Mouse (Mus musculus): Measurements from ENCODE around the gene Vkorc1l1. TPM values are rescaled to one million over a fixed set of nuclear protein-coding genes. Genes with fewer than 3 reads are reported as not detected.
"Not testable (repeated sequence)": the region's sequence is repeated elsewhere in the genome, so short reads cannot be mapped to it uniquely, and the experiment has no call there.

The Vkorc1l1 gene
- total RNA-seq (2021): 10 to 100 TPM; 43.9 to 48.6 TPM
- long read RNA-seq, experiment 1, full-length matches to known transcripts: 59 of 71 reads
- long read RNA-seq, experiment 1, partial matches to known transcripts: 2 of 71 reads
- long read RNA-seq, experiment 1, other reads (novel, unspliced or antisense): 10 of 71 reads
- long read RNA-seq, experiment 2, full-length matches to known transcripts: 38 of 42 reads
- long read RNA-seq, experiment 2, partial matches to known transcripts: 0 of 42 reads
- long read RNA-seq, experiment 2, other reads (novel, unspliced or antisense): 4 of 42 reads

DNA sequence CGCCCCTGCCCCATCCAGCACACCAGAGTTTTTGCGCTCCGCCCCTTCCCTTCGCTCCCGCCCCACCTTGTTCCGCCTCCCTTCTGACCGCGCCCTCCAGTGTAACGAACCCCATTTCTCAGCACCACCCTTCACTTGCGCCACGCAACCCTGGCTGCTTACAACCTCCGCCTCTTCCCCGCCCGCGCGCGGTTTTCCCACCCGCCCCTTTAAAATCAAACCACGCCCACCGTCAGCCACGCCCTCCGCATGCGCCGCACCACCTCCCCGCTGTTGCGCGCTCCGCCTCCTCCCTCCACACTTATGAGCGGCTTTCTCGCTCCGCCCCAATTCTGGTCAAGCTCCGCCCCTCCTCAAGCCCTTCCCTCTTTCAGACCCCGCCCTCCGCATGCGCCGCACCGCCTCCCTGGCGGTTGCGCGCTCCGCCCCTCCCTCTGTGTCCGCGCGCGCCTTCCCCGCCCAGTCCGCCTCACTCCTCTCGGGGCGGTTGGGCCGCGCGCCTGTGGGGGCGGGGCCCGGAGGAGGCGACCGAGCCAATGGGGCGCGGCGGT is at the start of gene Vkorc1l1:
Gene Vkorc1l1, plus strand, starts transcription at position 476 of the 551 bp plus-strand sequence.
- DNase-seq (ENCODE audit: extremely low spot score in 1 of 2, low spot score in 2 of 2): peak; percentile 96 to 97
- TF ChIP-seq CTCF (IDR thresholded peaks at IDR 0.05): no peak
- Histone ChIP-seq H3K4me3 (peak within 1 kb of the TSS; percentile 80), H3K27ac (peak within 1 kb of the TSS; percentile 66)
- intact Hi-C loops (cut with DNase I): loop anchor here (5.0 kb wide), 1 partner anchor 34 kb away; the partner anchor contains the start of gene Nupr1l

DNA sequence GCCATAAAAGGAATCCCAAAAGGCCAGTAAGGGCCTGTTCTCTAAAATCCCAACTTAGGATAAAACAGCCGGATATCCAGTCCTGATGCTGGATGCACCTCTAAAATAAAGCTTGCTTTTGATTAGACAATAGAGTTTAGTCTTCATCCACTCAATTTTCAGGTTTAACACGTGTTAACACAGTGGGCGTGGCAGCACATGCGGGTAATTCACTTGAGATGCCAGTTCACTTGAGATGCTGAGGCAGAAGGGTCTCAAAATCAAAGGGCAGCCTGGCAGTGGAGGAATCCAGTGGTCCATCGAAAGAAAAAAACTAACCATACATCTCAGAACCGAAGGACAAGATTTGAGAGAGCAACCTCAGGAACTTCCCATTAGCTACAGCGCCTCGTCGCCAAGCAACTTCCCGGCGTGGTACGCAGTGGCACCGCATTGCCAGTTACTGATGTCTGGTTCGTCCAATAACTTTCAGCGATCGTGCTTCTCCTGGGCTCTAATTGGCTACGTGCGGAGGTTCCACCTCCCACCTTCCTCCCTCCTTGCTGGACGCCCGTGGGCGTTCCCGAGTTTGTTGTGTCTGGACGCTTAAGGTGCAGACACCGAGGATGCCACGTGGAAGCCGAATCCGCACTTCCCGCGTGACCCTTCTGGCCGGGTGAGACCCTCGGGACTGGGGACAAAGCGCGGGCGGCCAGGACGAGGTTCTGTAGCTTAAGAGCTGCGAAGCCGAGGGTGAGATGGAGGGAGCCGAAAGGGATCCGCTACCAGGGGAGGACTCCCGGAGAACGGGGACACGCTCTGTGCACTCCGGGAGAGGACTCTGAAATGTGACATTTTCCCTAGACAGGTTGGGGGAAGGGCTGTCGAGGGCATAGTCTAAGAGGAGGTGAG is 46.3 kb upstream of the Vkorc1l1 start, which contains the start of gene Zbed5:
Gene Zbed5, plus strand, starts transcription at position 526 of the 891 bp plus-strand sequence.
- TF ChIP-seq CTCF (IDR thresholded peaks at IDR 0.05): no peak
- H3K4me3 ChIP-seq: peak within 1 kb of the TSS; percentile 77
- DNase-seq (ENCODE audit: extremely low spot score in 1 of 2, low spot score in 2 of 2): peak; percentile 82 to 89
- no peak within 1 kb of the TSS for H3K27ac ChIP-seq
- intact Hi-C loops (cut with DNase I): no loop called here

DNA sequence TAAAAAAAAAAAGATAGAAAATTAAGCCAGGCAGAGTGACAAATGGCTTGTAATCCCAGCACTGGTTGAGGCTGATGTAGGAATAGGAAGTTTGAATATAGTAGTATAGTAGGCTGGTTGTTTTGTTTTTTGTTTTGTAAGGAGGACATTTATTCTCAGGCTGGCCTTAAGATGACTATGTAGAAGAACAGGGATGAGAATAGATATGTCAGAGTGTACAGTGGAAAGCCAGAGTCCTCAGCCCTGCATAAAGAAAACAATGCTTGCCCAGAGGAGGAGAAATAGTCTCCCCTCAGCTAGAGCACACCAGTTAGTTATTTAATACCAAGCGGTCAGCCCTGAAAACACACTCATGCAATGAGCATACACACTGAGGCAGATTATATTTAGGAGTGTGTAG is 43.3 kb upstream of the Vkorc1l1 start, which contains the start of gene Phkg1:
Gene Phkg1, minus strand, starts transcription at position 101 of the 400 bp plus-strand sequence.
- DNase-seq (ENCODE audit: extremely low spot score in 1 of 2, low spot score in 2 of 2): no peak
- TF ChIP-seq CTCF (IDR thresholded peaks at IDR 0.05): no peak
- Histone ChIP-seq H3K27ac (no peak within 1 kb of the TSS), H3K4me3 (no peak within 1 kb of the TSS)
- intact Hi-C loops (cut with DNase I): no loop called here

DNA sequence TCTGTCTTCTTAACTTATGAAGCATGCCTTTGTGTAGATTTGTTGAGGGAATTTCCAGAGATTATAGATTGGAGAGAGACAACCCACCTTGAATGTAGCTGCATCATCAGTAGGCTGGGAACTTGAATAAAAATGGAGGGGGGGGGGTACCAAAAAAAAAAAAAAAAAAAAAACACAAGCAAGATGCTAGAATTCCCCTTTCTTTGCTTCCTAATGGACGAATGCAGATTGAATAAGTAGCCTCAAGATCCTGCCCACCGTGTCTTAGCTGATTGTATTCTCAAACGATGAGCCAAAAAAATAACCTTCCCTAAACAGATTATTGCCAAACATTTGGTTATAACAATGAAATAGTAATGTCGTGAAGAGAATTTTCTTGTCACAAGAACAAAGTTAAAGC is 34.0 kb upstream of the Vkorc1l1 start:
- no peak for DNase-seq (ENCODE audit: extremely low spot score in 1 of 2, low spot score in 2 of 2)
- Histone ChIP-seq H3K4me3 (peak overlapping the region; percentile 85), H3K27ac (no peak overlapping the region)
- no peak for TF ChIP-seq CTCF (IDR thresholded peaks at IDR 0.05)
- intact Hi-C loops (cut with DNase I): loop anchor here (5.0 kb wide), 1 partner anchor 35 kb away; the partner anchor contains the start of gene Vkorc1l1

GRCm38 (mm10) chr5:129908242-129908965 is 33.4 kb upstream of the Vkorc1l1 start, which contains the start of gene Nupr1l:
Nupr1l (plus strand) TSS chr5:129908540.
- H3K4me3 ChIP-seq: peak within 1 kb of the TSS; percentile 85
- DNase-seq (ENCODE audit: extremely low spot score in 1 of 2, low spot score in 2 of 2): peak; percentile 86 to 89
- peak; percentile 18 for TF ChIP-seq CTCF (IDR thresholded peaks at IDR 0.05)
- intact Hi-C loops (cut with DNase I): loop anchor here (5.0 kb wide), 1 partner anchor 34 kb away; the partner anchor contains the start of gene Vkorc1l1
- H3K27ac ChIP-seq: peak within 1 kb of the TSS; percentile 92

DNA sequence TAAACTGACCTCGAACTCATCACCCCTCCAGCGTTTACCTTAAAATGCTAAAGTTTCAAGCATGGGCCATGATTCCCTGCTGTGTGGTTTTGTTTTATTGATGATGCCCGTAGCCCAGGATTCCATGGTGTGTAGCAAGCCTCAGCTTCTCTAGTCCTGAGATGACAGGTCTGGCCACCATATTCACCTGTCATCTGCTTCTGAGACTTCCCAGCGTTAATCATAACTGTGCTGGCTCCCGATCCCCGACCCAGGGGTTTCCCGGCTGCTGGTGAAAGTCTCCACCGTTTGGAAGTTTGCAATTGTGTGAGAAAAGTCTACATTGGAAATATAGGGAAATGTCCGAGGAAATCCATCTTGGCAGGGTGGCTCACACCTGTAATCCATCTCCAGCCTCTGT is 32.6 kb upstream of the Vkorc1l1 start:
- intact Hi-C loops (cut with DNase I): loop anchor here (5.0 kb wide), 1 partner anchor 33 kb away; the partner anchor contains the start of gene Vkorc1l1
- Histone ChIP-seq H3K27ac (no peak overlapping the region; the same call in 1 of the 2 replicates), H3K4me3 (peak overlapping the region; percentile 85)
- TF ChIP-seq CTCF (IDR thresholded peaks at IDR 0.05): no peak
- no peak for DNase-seq (ENCODE audit: extremely low spot score in 1 of 2, low spot score in 2 of 2)

DNA sequence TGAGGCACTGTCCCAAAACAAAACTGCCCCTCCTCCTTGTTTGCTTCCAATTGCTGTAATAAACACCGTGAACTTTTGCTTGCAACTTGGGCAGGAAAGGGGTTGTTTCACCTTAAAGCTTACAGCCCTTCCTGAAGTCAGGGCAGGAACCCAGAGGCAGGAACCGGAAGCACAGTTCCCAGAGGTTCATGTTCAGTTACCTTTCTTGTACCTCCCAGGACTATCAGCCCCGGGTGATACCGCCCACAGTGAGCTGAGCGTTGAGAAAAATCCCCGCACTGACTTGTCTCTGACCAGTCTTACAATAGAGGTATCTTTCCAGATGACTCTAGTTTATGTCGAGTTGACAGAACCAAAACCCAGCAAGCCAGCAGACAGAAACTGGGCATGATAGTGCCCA is 32.2 kb upstream of the Vkorc1l1 start:
- DNase-seq (ENCODE audit: extremely low spot score in 1 of 2, low spot score in 2 of 2): no peak
- H3K27ac ChIP-seq: no peak overlapping the region
- H3K4me3 ChIP-seq: no peak overlapping the region
- no peak for TF ChIP-seq CTCF (IDR thresholded peaks at IDR 0.05)
- intact Hi-C loops (cut with DNase I): loop anchor here (5.0 kb wide), 1 partner anchor 33 kb away; the partner anchor contains the start of gene Vkorc1l1

GRCm38 (mm10) chr5:129914024-129914423 is 27.7 kb upstream of the Vkorc1l1 start:
- H3K4me3 ChIP-seq: no peak overlapping the region
- H3K27ac ChIP-seq: no peak overlapping the region
- intact Hi-C loops (cut with DNase I): no loop called here
- peak; percentile 48 for TF ChIP-seq CTCF (IDR thresholded peaks at IDR 0.05)
- no peak for DNase-seq (ENCODE audit: extremely low spot score in 1 of 2, low spot score in 2 of 2)

GRCm38 (mm10) chr5:129915491-129915890 is 26.3 kb upstream of the Vkorc1l1 start:
- H3K4me3 ChIP-seq; intact Hi-C loops (cut with DNase I); H3K27ac ChIP-seq; DNase-seq (ENCODE audit: extremely low spot score in 1 of 2, low spot score in 2 of 2): not testable (repeated sequence)

DNA sequence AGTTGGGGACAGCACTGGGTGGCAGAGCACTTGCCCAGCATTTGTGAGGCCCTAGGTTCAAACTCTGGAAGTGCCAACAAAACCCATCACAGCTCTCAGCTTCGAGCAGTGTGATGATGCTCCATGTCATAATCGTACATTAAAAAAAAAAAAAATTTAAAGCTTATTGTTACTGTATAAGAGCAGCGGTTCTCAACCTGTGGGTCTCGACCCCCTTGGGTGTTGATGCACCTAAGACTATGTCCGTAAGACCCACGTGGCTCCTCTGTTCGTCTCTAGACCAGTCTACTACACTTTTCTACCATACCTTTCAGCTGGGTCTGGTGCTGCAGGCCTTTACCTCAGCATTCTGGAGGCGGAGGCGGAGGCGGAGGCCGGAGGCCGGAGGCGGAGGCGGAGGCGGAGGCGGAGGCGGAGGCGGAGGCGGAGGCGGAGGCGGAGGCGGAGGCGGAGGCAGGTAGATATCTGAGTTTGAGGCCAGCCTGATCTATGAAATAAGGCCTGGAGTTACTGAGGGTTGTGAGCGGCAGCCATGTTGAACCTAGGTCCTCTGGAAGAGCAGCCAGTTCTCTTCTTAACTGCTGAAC is 23.6 kb upstream of the Vkorc1l1 start:
- Histone ChIP-seq H3K4me3 (no peak overlapping the region), H3K27ac (no peak overlapping the region)
- TF ChIP-seq CTCF (IDR thresholded peaks at IDR 0.05): no peak
- no peak for DNase-seq (ENCODE audit: extremely low spot score in 1 of 2, low spot score in 2 of 2)
- intact Hi-C loops (cut with DNase I): no loop called here

Measured in left cerebral cortex, adult 2 months (tissue).